Mouse (Mus musculus) liver, postnatal 0 days (tissue): ENCODE data around the gene A2ml1.
"Not testable (repeated sequence)": the region's sequence is repeated elsewhere in the genome, so short reads cannot be mapped to it uniquely, and the experiment has no call there.

ENCODE experiments used
- CTCF ChIP-seq: sonication (generic); IDR thresholded peaks from 2 replicates; pipeline ENCODE4 v1.5.1; 2016; ENCODE audit warnings: antibody characterized with exemption, low read depth
- EP300 ChIP-seq: IDR thresholded peaks from 2 replicates; pipeline ENCODE4 v1.6.1; 2016; ENCODE audit warnings: antibody characterized with exemption, low read depth, mild to moderate bottlenecking

- TF ChIP-seq EP300, CTCF: not testable (repeated sequence)
Observed at GRCm38 (mm10) chr6:128625246-128625645, 43.8 kb upstream of the A2ml1 start.
